Mouse (Mus musculus): Measurements from ENCODE around the gene Rcor1. TPM values are rescaled to one million over a fixed set of nuclear protein-coding genes. Genes with fewer than 3 reads are reported as not detected.

Rcor1 gene
- total and polyA plus RNA-seq, 3 experiments = 6.5 to 16.1 (median 8.3) TPM

DNA sequence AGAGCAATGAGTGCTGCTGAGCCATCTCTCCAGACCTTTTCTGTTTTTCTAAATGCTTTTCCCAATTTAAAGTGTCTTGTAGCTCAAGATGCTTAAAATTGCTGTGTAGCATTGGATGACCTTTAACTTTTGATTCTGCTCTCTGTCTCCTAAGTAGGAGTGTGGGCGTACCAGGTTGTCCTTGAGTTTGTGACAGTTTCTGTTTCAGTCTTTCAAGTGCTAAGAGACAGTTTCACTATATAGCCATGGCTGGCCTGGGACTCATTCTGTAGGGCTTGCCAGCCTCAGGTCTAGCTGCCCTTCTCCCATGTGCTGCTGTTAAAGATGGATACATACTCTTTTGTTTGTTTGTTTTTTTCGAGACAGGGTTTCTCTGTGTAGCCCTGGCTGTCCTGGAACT is 9.1 kb downstream of the Rcor1 start:
- Histone ChIP-seq H3K4me1 (ENCODE audit: control insufficient read depth in 1 of 2, insufficient read depth in 2 of 2) (peaks cover 8 to 49% of the 10 kb centered on the region in 2 experiments; a peak in 3 of 4 replicates), H3K9me3 (replicated peaks; ENCODE audit: low read length) (no peaks in the 10 kb centered on the region), H3K27me3 (replicated peaks) (no peaks in the 10 kb centered on the region), H3K36me3 (replicated peaks in 1 of 2; ENCODE audit: control insufficient read depth in 1 of 2, insufficient read depth in 1 of 2, low read length in 1 of 2) (peaks cover 13 to 62% of the 10 kb centered on the region in 2 experiments), H3K79me2 (replicated peaks; ENCODE audit: control insufficient read depth, extremely low read depth, insufficient read depth, poor library complexity, severe bottlenecking) (peaks cover 7% of the 10 kb centered on the region), H3K9ac (ENCODE audit: insufficient read depth, low read depth) (no peak overlapping the region), H3K27ac (ENCODE audit: insufficient read depth, low read depth) (no peak overlapping the region), H3K4me3 (replicated peaks in 1 of 3; ENCODE audit: low read depth in 2 of 3, low read length in 2 of 3, poor library complexity in 1 of 3) (no peak overlapping the region), H3K4me2 (ENCODE audit: insufficient read depth, low read depth, poor library complexity, severe bottlenecking) (no peak overlapping the region; the same call in 1 of the 2 replicates)
- no peak for DNase-seq (ENCODE audit: extremely low read depth)
- dilution Hi-C loops (cut with MboI; ENCODE audit: extremely low pct_ligation_motif_present, extremely low pct_unique_long_range_greater_than_20kb, low sequenced_read_pairs) (no loop called here), in situ Hi-C loops (cut with MboI; ENCODE audit: low pct_ligation_motif_present, low pct_unique_long_range_greater_than_20kb, low sequenced_read_pairs) (no loop called here)
- TF ChIP-seq CHD1 (IDR thresholded peaks at IDR 0.05; ENCODE audit: low read depth, low read length) (no peak), MEF2A (IDR thresholded peaks at IDR 0.05; ENCODE audit: borderline replicate concordance, low read depth, low read length) (no peak), MAFK (IDR thresholded peaks at IDR 0.05; ENCODE audit: insufficient replicate concordance, low read length) (no peak), MYC (IDR thresholded peaks at IDR 0.05; ENCODE audit: low read depth, low read length) (no peak), JUND (conservative IDR thresholded peaks at IDR 0.05; ENCODE audit: low read depth, low read length) (no peak), JUN (IDR thresholded peaks at IDR 0.05; ENCODE audit: insufficient read depth, low read depth, low read length) (no peak), HCFC1 (IDR thresholded peaks at IDR 0.05; ENCODE audit: low read depth, low read length) (no peak), USF1 (IDR thresholded peaks at IDR 0.05; ENCODE audit: low read depth, low read length) (no peak), KAT2A (IDR thresholded peaks at IDR 0.05; ENCODE audit: insufficient replicate concordance, low read length) (no peak)

DNA sequence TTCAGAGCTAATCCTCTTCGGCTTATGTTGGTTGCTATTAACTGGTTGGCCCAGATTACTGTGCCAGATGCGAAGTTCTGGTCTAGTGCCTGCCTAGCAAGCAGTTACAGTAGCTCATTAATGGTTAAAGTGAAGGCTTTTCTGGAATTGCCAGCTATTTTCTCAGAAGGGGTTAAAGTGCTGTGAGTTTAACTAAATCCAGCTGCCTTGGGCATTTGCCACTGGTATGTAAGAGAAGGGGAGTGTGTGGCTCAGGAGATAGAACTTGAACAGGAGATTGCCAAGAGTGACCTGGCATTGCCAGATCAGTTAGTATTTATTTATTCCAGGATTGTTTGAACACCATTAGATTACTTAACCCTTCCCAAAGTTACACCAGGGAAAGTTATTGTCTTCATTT is 11.1 kb downstream of the Rcor1 start:
- Histone ChIP-seq H3K4me1 (ENCODE audit: control insufficient read depth in 1 of 2, insufficient read depth in 2 of 2) (peaks cover 5 to 43% of the 10 kb centered on the region in 2 experiments; a peak in 3 of 4 replicates), H3K36me3 (replicated peaks in 1 of 2; ENCODE audit: control insufficient read depth in 1 of 2, insufficient read depth in 1 of 2, low read length in 1 of 2) (peaks cover 10 to 57% of the 10 kb centered on the region in 2 experiments), H3K4me3 (replicated peaks in 1 of 3; ENCODE audit: low read depth in 2 of 3, low read length in 2 of 3, poor library complexity in 1 of 3) (no peak overlapping the region), H3K9me3 (replicated peaks; ENCODE audit: low read length) (no peaks in the 10 kb centered on the region), H3K27ac (ENCODE audit: insufficient read depth, low read depth) (no peak overlapping the region), H3K4me2 (ENCODE audit: insufficient read depth, low read depth, poor library complexity, severe bottlenecking) (no peak overlapping the region), H3K9ac (ENCODE audit: insufficient read depth, low read depth) (no peak overlapping the region), H3K27me3 (replicated peaks) (no peaks in the 10 kb centered on the region), H3K79me2 (replicated peaks; ENCODE audit: control insufficient read depth, extremely low read depth, insufficient read depth, poor library complexity, severe bottlenecking) (peaks cover 7% of the 10 kb centered on the region)
- no peak for DNase-seq (ENCODE audit: extremely low read depth)
- dilution Hi-C loops (cut with MboI; ENCODE audit: extremely low pct_ligation_motif_present, extremely low pct_unique_long_range_greater_than_20kb, low sequenced_read_pairs) = no loop called here
- TF ChIP-seq CHD2 (IDR thresholded peaks at IDR 0.05; ENCODE audit: low read length) (no peak), HCFC1 (IDR thresholded peaks at IDR 0.05; ENCODE audit: low read depth, low read length) (no peak)
- in situ Hi-C loops (cut with MboI; ENCODE audit: low pct_ligation_motif_present, low pct_unique_long_range_greater_than_20kb, low sequenced_read_pairs) = no loop called here

GRCm38 (mm10) chr12:111063361-111063760 is 24.2 kb downstream of the Rcor1 start:
- H3K4me1 ChIP-seq (ENCODE audit: control insufficient read depth in 1 of 2, insufficient read depth in 2 of 2) = peaks cover 0 to 2% of the 10 kb centered on the region in 2 experiments; a peak in 1 of 4 replicates
- no peak overlapping the region for H3K4me3 ChIP-seq (replicated peaks in 1 of 3; ENCODE audit: low read depth in 2 of 3, low read length in 2 of 3, poor library complexity in 1 of 3)
- dilution Hi-C loops (cut with MboI; ENCODE audit: extremely low pct_ligation_motif_present, extremely low pct_unique_long_range_greater_than_20kb, low sequenced_read_pairs) = no loop called here
- in situ Hi-C loops (cut with MboI; ENCODE audit: low pct_ligation_motif_present, low pct_unique_long_range_greater_than_20kb, low sequenced_read_pairs) = no loop called here
- H3K27me3 ChIP-seq (replicated peaks) = no peaks in the 10 kb centered on the region
- no peak for DNase-seq (ENCODE audit: extremely low read depth)
- H3K36me3 ChIP-seq (replicated peaks in 1 of 2; ENCODE audit: control insufficient read depth in 1 of 2, insufficient read depth in 1 of 2, low read length in 1 of 2) = peaks cover 17 to 41% of the 10 kb centered on the region in 2 experiments
- H3K27ac ChIP-seq (ENCODE audit: insufficient read depth, low read depth) = no peak overlapping the region
- H3K9ac ChIP-seq (ENCODE audit: insufficient read depth, low read depth) = no peak overlapping the region
- no peak for TF ChIP-seq SIN3A (IDR thresholded peaks at IDR 0.05; ENCODE audit: low read length)
- TF ChIP-seq ZNF384 (IDR thresholded peaks at IDR 0.05; ENCODE audit: low read depth, low read length) = peak; percentile 56
- no peak for TF ChIP-seq EP300 (IDR thresholded peaks at IDR 0.05; ENCODE audit: low read length)
- no peak for TF ChIP-seq SMC3 (IDR thresholded peaks at IDR 0.05; ENCODE audit: low read depth, low read length)
- peaks cover 5% of the 10 kb centered on the region for H3K79me2 ChIP-seq (replicated peaks; ENCODE audit: control insufficient read depth, extremely low read depth, insufficient read depth, poor library complexity, severe bottlenecking)
- H3K9me3 ChIP-seq (replicated peaks; ENCODE audit: low read length) = no peaks in the 10 kb centered on the region
- H3K4me2 ChIP-seq (ENCODE audit: insufficient read depth, low read depth, poor library complexity, severe bottlenecking) = no peak overlapping the region

All from CH12.LX (cell line).